Mouse (Mus musculus) B cell, adult 62 days (primary cell): ENCODE results near the gene Trim6. TPM values are rescaled to one million over a fixed set of nuclear protein-coding genes. Genes with fewer than 3 reads are reported as not detected.

Experiments
- total RNA-seq: library from RNA; stranded (reverse); gene quantifications from 4 replicates; pipeline ENCODE4 v1.2.4, GENCODE M21; 2023

The Trim6 gene
- 0.45 to 0.60 TPM (median 0.47 TPM) in 4 replicates for total RNA-seq

GRCm38 (mm10) chr7:104218701-104219569 is at the start of gene Trim6:
TSS of gene Trim6 (plus strand) at chr7:104218793.

DNA sequence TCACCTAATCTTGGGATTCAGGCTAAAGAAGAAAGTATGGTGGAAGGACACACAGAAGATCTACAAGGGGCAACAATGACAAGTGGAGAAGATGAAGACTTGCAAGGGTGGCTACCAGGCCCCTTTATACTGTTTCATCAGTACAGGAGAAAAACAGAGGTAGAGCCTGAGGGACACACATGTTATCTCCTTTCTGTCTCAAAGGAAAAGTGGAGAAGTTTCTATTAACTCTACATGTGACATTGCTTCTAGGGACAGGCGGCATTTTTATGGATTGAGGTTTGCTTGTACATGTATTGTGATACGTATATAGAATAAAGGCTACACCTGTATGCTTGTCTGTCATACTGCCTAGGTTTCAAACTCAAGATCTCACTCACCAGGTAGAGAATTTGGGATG is 35.3 kb upstream of the Trim6 start, which contains the start of gene Olfr648:
TSS of gene Olfr648 (minus strand) at position 101 of the 400 bp plus-strand sequence.

GRCm38 (mm10) chr7:104195885-104196284 is 22.7 kb upstream of the Trim6 start, which contains the start of gene Olfr649:
TSS of gene Olfr649 (minus strand) at chr7:104195985.

GRCm38 (mm10) chr7:104244287-104245181 is 25.9 kb downstream of the Trim6 start, which contains the start of gene Trim34a:
TSS of gene Trim34a (plus strand) at chr7:104244457.

Other genes with a start within 250 kb of the Trim6 start
- not detected in 4 replicates for gene Olfr635, start 247.6 kb upstream of the Trim6 start, total RNA-seq
- gene Olfr638, start 220.0 kb upstream of the Trim6 start, total RNA-seq = not detected in 4 replicates
- 0.28 TPM in 1 of 4 replicates, not detected in the others for gene Olfr639, start 201.5 kb upstream of the Trim6 start, total RNA-seq
- gene Olfr640, start 193.2 kb upstream of the Trim6 start, total RNA-seq = not detected in 4 replicates
- gene Olfr641, start 183.3 kb upstream of the Trim6 start, total RNA-seq = not detected in 4 replicates
- not detected in 4 replicates for gene Olfr642, start 166.1 kb upstream of the Trim6 start, total RNA-seq
- not detected in 4 replicates for gene 4930516K23Rik, start 157.3 kb upstream of the Trim6 start, total RNA-seq
- gene Olfr644, start 146.9 kb upstream of the Trim6 start, total RNA-seq = not detected in 4 replicates
- gene Olfr645, start 133.3 kb upstream of the Trim6 start, total RNA-seq = not detected in 4 replicates
- 0.30 to 0.49 TPM (median 0.42 TPM) in 4 replicates for gene Olfr646, start 113.9 kb upstream of the Trim6 start, total RNA-seq
- not detected in 4 replicates for gene Ubqln5, start 89.0 kb upstream of the Trim6 start, total RNA-seq
- gene Olfr643, start 81.4 kb upstream of the Trim6 start, total RNA-seq = not detected in 4 replicates
- gene Ubqln3, start 75.5 kb upstream of the Trim6 start, total RNA-seq = not detected in 4 replicates
- gene Ubqlnl, start 68.2 kb upstream of the Trim6 start, total RNA-seq = not detected in 4 replicates
- not detected in 4 replicates for gene Olfm5, start 54.0 kb upstream of the Trim6 start, total RNA-seq
- gene Olfr648, start 35.4 kb upstream of the Trim6 start, total RNA-seq = not detected in 4 replicates
- gene Olfr649, start 22.8 kb upstream of the Trim6 start, total RNA-seq = not detected in 4 replicates
- gene Trim34a, start 25.7 kb downstream of the Trim6 start, total RNA-seq = 53.5 to 60.3 TPM (median 54.2 TPM) in 4 replicates
- gene Trim5, start 69.3 kb downstream of the Trim6 start, total RNA-seq = 23.2 to 27.2 TPM (median 25.2 TPM) in 4 replicates
- 101 to 114 TPM (median 113 TPM) in 4 replicates for gene Trim12a, start 96.7 kb downstream of the Trim6 start, total RNA-seq
- 1.9 to 4.0 TPM (median 3.1 TPM) in 4 replicates for gene Trim34b, start 110.7 kb downstream of the Trim6 start, total RNA-seq
- 43.7 to 48.9 TPM (median 46.7 TPM) in 4 replicates for gene Trim12c, start 134.6 kb downstream of the Trim6 start, total RNA-seq
- 20.6 to 25.0 TPM (median 23.3 TPM) in 4 replicates for gene Trim30b, start 151.1 kb downstream of the Trim6 start, total RNA-seq
- gene Trim30c, start 182.0 kb downstream of the Trim6 start, total RNA-seq = 3.3 to 6.2 TPM (median 4.2 TPM) in 4 replicates
- 71.0 to 81.8 TPM (median 75.2 TPM) in 4 replicates for gene Trim30a, start 246.4 kb downstream of the Trim6 start, total RNA-seq